Mouse (Mus musculus) hindbrain, embryonic 10.5 days (tissue): Measurements from ENCODE around the gene Cdyl2. TPM values are rescaled to one million over a fixed set of nuclear protein-coding genes. Genes with fewer than 3 reads are reported as not detected.

Experiments
- DNase-seq: peaks from one replicate; pipeline ENCODE4 v3.0.0-alpha.2; 2017; ENCODE audit warnings: low spot score
- H3K27ac ChIP-seq: fragments of 300-500 bp; sonication (generic); 2 replicates; pipeline ENCODE4 v1.5.1; 2016; ENCODE audit warnings: mild to moderate bottlenecking, moderate library complexity
- H3K27me3 ChIP-seq: fragments of 300-500 bp; sonication (generic); 2 replicates; pipeline ENCODE4 v1.6.1; 2016; ENCODE audit warnings: mild to moderate bottlenecking; ENCODE audit not compliant: poor library complexity, insufficient read depth, severe bottlenecking
- H3K36me3 ChIP-seq: fragments of 300-500 bp; sonication (generic); 2 replicates; pipeline ENCODE4 v1.6.1; 2016; ENCODE audit warnings: mild to moderate bottlenecking, moderate library complexity
- H3K4me1 ChIP-seq: fragments of 300-500 bp; sonication (generic); replicated peaks from 2 replicates; pipeline ENCODE4 v1.6.1; 2016; ENCODE audit warnings: mild to moderate bottlenecking
- H3K4me3 ChIP-seq: fragments of 300-500 bp; sonication (generic); 2 replicates; pipeline ENCODE4 v1.5.1; 2016; ENCODE audit warnings: mild to moderate bottlenecking, moderate library complexity
- H3K9me3 ChIP-seq: fragments of 300-500 bp; sonication (generic); 2 replicates; pipeline ENCODE4 v1.6.1; 2016; ENCODE audit warnings: mild to moderate bottlenecking, moderate library complexity
- WGBS: fragments of 180-500 bp; shearing (Covaris S2); methylation state at CpG from one replicate; pipeline ENCODE4 v1.1.7; 2016; 5-methylcytosine and 5-hydroxymethylcytosine counted together
- polyA plus RNA-seq: library from polyadenylated mRNA; unstranded; fragments of >200 nt; fragmentation: Nextera tagmentation; extraction: Ambion mirVana; gene quantifications from 2 replicates; pipeline ENCODE4 v1.2.1, GENCODE M21; 2016

Cdyl2 gene
- polyA plus RNA-seq, 1 experiment from 2014 or later = 7.4 TPM

GRCm38 (mm10) chr8:116633470-116634150 is 99.2 kb downstream of the Cdyl2 start:
- H3K36me3 ChIP-seq = no peaks in the 10 kb centered on the region
- H3K9me3 ChIP-seq = no peaks in the 10 kb centered on the region
- DNase-seq = no peak
- H3K4me1 ChIP-seq = no peaks in the 10 kb centered on the region
- H3K4me3 ChIP-seq = no peak overlapping the region
- 74% methylated on average over 10 of the region's 10 CpGs for WGBS
- no peak overlapping the region for H3K27ac ChIP-seq
- H3K27me3 ChIP-seq = no peaks in the 10 kb centered on the region

- Histone ChIP-seq H3K27ac (no peak overlapping the region), H3K9me3 (no peaks in the 10 kb centered on the region), H3K4me3 (no peak overlapping the region), H3K4me1 (no peaks in the 10 kb centered on the region), H3K36me3 (no peaks in the 10 kb centered on the region), H3K27me3 (no peaks in the 10 kb centered on the region)
- WGBS = 46% methylated on average over 11 of the region's 11 CpGs
- DNase-seq = no peak
Measured at GRCm38 (mm10) chr8:116630066-116630465, 102.7 kb downstream of the Cdyl2 start.

- no peaks in the 10 kb centered on the region for H3K9me3 ChIP-seq
- H3K4me1 ChIP-seq = no peaks in the 10 kb centered on the region
- DNase-seq = no peak
- H3K27ac ChIP-seq = no peak overlapping the region
- H3K27me3 ChIP-seq = no peaks in the 10 kb centered on the region
- WGBS = 83% methylated on average over 7 of the region's 7 CpGs
- peaks cover under 1% of the 10 kb centered on the region; the same call in 1 of the 2 replicates for H3K36me3 ChIP-seq
- H3K4me3 ChIP-seq = no peak overlapping the region
Measured at GRCm38 (mm10) chr8:116628975-116629374, 103.8 kb downstream of the Cdyl2 start.

- Histone ChIP-seq H3K4me3 (no peak overlapping the region), H3K4me1 (no peaks in the 10 kb centered on the region), H3K36me3 (peaks cover 7% of the 10 kb centered on the region; the same call in 1 of the 2 replicates), H3K27me3 (no peaks in the 10 kb centered on the region), H3K27ac (no peak overlapping the region), H3K9me3 (no peaks in the 10 kb centered on the region)
- 99% methylated on average over 2 of the region's 2 CpGs for WGBS
- no peak for DNase-seq
Measured at GRCm38 (mm10) chr8:116627854-116628479, 104.8 kb downstream of the Cdyl2 start.

- H3K4me3 ChIP-seq = no peak overlapping the region
- no peak for DNase-seq
- H3K9me3 ChIP-seq = no peaks in the 10 kb centered on the region
- no peaks in the 10 kb centered on the region for H3K27me3 ChIP-seq
- H3K36me3 ChIP-seq = peaks cover 7% of the 10 kb centered on the region; the same call in 1 of the 2 replicates
- H3K4me1 ChIP-seq = peaks cover 17% of the 10 kb centered on the region
- 95% methylated on average over 11 of the region's 11 CpGs for WGBS
- H3K27ac ChIP-seq = no peak overlapping the region
Measured at GRCm38 (mm10) chr8:116623591-116623990, 109.2 kb downstream of the Cdyl2 start.

GRCm38 (mm10) chr8:116622326-116622725 is 110.5 kb downstream of the Cdyl2 start:
- Histone ChIP-seq H3K4me1 (peaks cover 17% of the 10 kb centered on the region), H3K9me3 (no peaks in the 10 kb centered on the region), H3K27ac (0 out of 2 replicates have a peak overlapping the region, but pooled peaks have one; percentile 24), H3K4me3 (no peak overlapping the region), H3K27me3 (no peaks in the 10 kb centered on the region), H3K36me3 (peaks cover 7% of the 10 kb centered on the region; the same call in 1 of the 2 replicates)
- DNase-seq = no peak
- 75% methylated on average over 9 of the region's 9 CpGs for WGBS

GRCm38 (mm10) chr8:116621158-116621961 is 111.4 kb downstream of the Cdyl2 start:
- 69% methylated on average over 21 of the region's 21 CpGs for WGBS
- Histone ChIP-seq H3K4me3 (no peak overlapping the region), H3K27me3 (no peaks in the 10 kb centered on the region), H3K4me1 (peaks cover 17% of the 10 kb centered on the region), H3K36me3 (peaks cover 7% of the 10 kb centered on the region; the same call in 1 of the 2 replicates), H3K9me3 (no peaks in the 10 kb centered on the region), H3K27ac (peak overlapping the region; percentile 50; the same call in 1 of the 2 replicates)
- no peak for DNase-seq

- no peak for DNase-seq
- no peaks in the 10 kb centered on the region for H3K9me3 ChIP-seq
- no peaks in the 10 kb centered on the region for H3K27me3 ChIP-seq
- H3K36me3 ChIP-seq = peaks cover 7% of the 10 kb centered on the region; the same call in 1 of the 2 replicates
- 81% methylated on average over 19 of the region's 19 CpGs for WGBS
- H3K4me1 ChIP-seq = peaks cover 17% of the 10 kb centered on the region
- H3K27ac ChIP-seq = no peak overlapping the region
- H3K4me3 ChIP-seq = no peak overlapping the region
Measured at GRCm38 (mm10) chr8:116619686-116620320, 113.0 kb downstream of the Cdyl2 start.

- no peak overlapping the region for H3K27ac ChIP-seq
- no peaks in the 10 kb centered on the region for H3K27me3 ChIP-seq
- no peaks in the 10 kb centered on the region for H3K9me3 ChIP-seq
- DNase-seq = no peak
- peaks cover 17% of the 10 kb centered on the region for H3K4me1 ChIP-seq
- H3K4me3 ChIP-seq = no peak overlapping the region
- WGBS = 87% methylated on average over 5 of the region's 5 CpGs
- peaks cover 7% of the 10 kb centered on the region; the same call in 1 of the 2 replicates for H3K36me3 ChIP-seq
Measured at GRCm38 (mm10) chr8:116619221-116619620, 113.6 kb downstream of the Cdyl2 start.

- peaks cover 17% of the 10 kb centered on the region for H3K4me1 ChIP-seq
- WGBS = 92% methylated on average over 10 of the region's 10 CpGs
- H3K27me3 ChIP-seq = no peaks in the 10 kb centered on the region
- peaks cover 5% of the 10 kb centered on the region; the same call in 1 of the 2 replicates for H3K36me3 ChIP-seq
- no peak overlapping the region for H3K4me3 ChIP-seq
- H3K27ac ChIP-seq = no peak overlapping the region
- no peak for DNase-seq
- H3K9me3 ChIP-seq = no peaks in the 10 kb centered on the region
Measured at GRCm38 (mm10) chr8:116618797-116619196, 114.0 kb downstream of the Cdyl2 start.

GRCm38 (mm10) chr8:116617891-116618290 is 114.9 kb downstream of the Cdyl2 start:
- no peak overlapping the region for H3K27ac ChIP-seq
- no peaks in the 10 kb centered on the region for H3K36me3 ChIP-seq
- H3K4me3 ChIP-seq = no peak overlapping the region
- H3K4me1 ChIP-seq = peaks cover 17% of the 10 kb centered on the region
- DNase-seq = no peak
- no peaks in the 10 kb centered on the region for H3K9me3 ChIP-seq
- H3K27me3 ChIP-seq = no peaks in the 10 kb centered on the region
- 81% methylated on average over 4 of the region's 4 CpGs for whole genome bisulfite sequencing

GRCm38 (mm10) chr8:116616369-116616768 is 116.4 kb downstream of the Cdyl2 start:
- no peak overlapping the region for H3K27ac ChIP-seq
- no peaks in the 10 kb centered on the region for H3K27me3 ChIP-seq
- peaks cover 4% of the 10 kb centered on the region; the same call in 1 of the 2 replicates for H3K4me1 ChIP-seq
- H3K9me3 ChIP-seq = no peaks in the 10 kb centered on the region
- H3K36me3 ChIP-seq = no peaks in the 10 kb centered on the region
- no peak for DNase-seq
- H3K4me3 ChIP-seq = no peak overlapping the region
